In the genomic region with DNA sequence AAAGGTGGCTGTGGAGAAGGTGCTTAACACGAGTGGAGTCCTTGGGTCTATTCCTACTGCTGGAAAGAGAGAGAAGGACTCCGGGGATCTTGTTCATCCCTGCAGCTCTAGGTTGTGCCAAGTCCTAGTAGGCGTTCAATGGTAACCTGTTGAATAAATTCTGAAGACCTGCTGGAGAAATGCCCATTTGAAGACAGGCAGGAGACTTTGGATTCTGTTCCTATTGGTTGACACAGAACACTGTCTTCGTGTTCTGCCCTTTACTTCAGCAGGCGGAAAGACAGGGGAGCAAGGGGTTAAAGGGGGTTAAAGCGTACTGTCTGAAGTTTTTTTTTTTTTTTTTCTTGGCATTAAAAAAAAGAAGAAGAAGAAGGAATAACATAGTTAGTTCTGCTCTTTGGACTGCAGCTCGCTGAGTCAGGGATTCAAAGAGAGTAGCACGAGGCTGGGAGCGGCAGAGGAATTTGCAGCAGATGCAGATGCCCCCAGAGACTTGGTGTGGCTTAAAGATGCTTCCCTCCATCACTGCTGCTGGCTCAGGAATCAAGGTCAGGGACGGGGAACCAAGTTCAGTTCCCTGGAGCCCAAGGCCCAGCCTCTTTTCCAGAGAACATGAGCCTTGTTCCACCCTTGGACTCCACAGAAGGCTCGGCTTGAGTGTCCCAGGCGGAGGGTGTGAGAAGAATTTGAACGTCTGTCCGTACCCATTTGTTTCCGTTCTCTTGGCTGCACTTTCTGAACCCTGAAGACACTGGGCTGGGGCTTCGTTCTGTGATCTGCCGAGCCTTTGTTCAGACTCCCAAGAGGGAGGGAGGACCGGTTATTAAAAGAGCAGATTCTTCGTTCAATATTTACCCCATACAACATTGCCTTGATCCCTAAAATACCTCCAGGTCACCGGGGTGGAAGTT, we compare ENCODE assay signal across 9 mouse cellular contexts. TPM values are rescaled to one million over a fixed set of nuclear protein-coding genes. Genes with fewer than 3 reads are reported as not detected.
DNase-seq lines count a peak whose midpoint lies in the region; ATAC-seq and TF ChIP-seq lines count a peak whose summit lies in the region.
"Had no signal": no experiment of that assay in that cellular context is flagged by ENCODE, and none has a peak within 500 bp of the region (broad histone marks: within the 10 kb centered on the region; RNA-seq: fewer than 3 reads in every experiment).

No protein-coding gene starts in this region.

- no peak for DNase-seq in layer of hippocampus, adult 2 months (ENCODE audit: low spot score in 2 of 2)
- no peak for DNase-seq in layer of hippocampus, postnatal 25 days (ENCODE audit: extremely low spot score in 1 of 2, low spot score in 1 of 2)
- DNase-seq in ovary, postnatal 36 days (ENCODE audit: low spot score): peak; percentile 49
- DNase-seq in right cerebral cortex, adult 2 months (ENCODE audit: low spot score in 2 of 2): no peak
- no peak for DNase-seq in layer of hippocampus, postnatal 14 days (ENCODE audit: low spot score in 2 of 2)
- DNase-seq in layer of hippocampus, adult 9-10 months (ENCODE audit: low spot score): no peak

- WGBS in embryonic facial prominence, embryonic 13.5 days: 36% methylated on average over 20 of the region's 20 CpGs
- WGBS in intestine, postnatal 0 days: 29% methylated on average over 20 of the region's 20 CpGs

- H3K9me3 ChIP-seq in embryonic facial prominence, embryonic 13.5 days: 0 out of 2 replicates have a peak, but pooled peaks cover 4% of the 10 kb centered on the region
- H3K9me3 ChIP-seq in intestine, postnatal 0 days (ENCODE audit: control insufficient read depth): no peaks in the 10 kb centered on the region
- H3K9me3 ChIP-seq: hindbrain, embryonic 15.5 days had no signal

- peak overlapping the region; percentile 12 for H3K4me2 ChIP-seq in embryonic facial prominence, embryonic 13.5 days
- H3K4me2 ChIP-seq in intestine, postnatal 0 days (replicated peaks; ENCODE audit: low read depth): peak overlapping the region; percentile 54
- H3K4me2 ChIP-seq: hindbrain, embryonic 15.5 days had no signal

- no peak for ATAC-seq in embryonic facial prominence, embryonic 13.5 days (ENCODE audit: insufficient number of reproducible peaks, insufficient read depth, low FRiP score, low TSS enrichment, low read depth)
- ATAC-seq in intestine, postnatal 0 days: peak; percentile 21

- no peaks in the 10 kb centered on the region for H3K36me3 ChIP-seq in embryonic facial prominence, embryonic 13.5 days
- H3K36me3 ChIP-seq in intestine, postnatal 0 days (ENCODE audit: control insufficient read depth, insufficient read depth): no peaks in the 10 kb centered on the region
- H3K36me3 ChIP-seq: hindbrain, embryonic 15.5 days had no signal

- H3K27me3 ChIP-seq in embryonic facial prominence, embryonic 13.5 days: no peaks in the 10 kb centered on the region
- no peaks in the 10 kb centered on the region for H3K27me3 ChIP-seq in intestine, postnatal 0 days (replicated peaks; ENCODE audit: control insufficient read depth, insufficient read depth, low read length)
- H3K27me3 ChIP-seq: hindbrain, embryonic 15.5 days had no signal

- H3K4me3 ChIP-seq in layer of hippocampus, adult 2 months: no peak overlapping the region; the same call in 1 of the 2 replicates
- no peak overlapping the region for H3K4me3 ChIP-seq in embryonic facial prominence, embryonic 13.5 days
- 0 out of 2 replicates have a peak overlapping the region, but pooled peaks have one; percentile 3 for H3K4me3 ChIP-seq in intestine, postnatal 0 days (ENCODE audit: low read depth, low read length)
- H3K4me3 ChIP-seq: hindbrain, embryonic 15.5 days had no signal

- H3K9ac ChIP-seq in embryonic facial prominence, embryonic 13.5 days: no peak overlapping the region
- H3K9ac ChIP-seq in intestine, postnatal 0 days (ENCODE audit: low read depth, low read length): no peak overlapping the region
- H3K9ac ChIP-seq: hindbrain, embryonic 15.5 days had no signal

- peaks cover 36% of the 10 kb centered on the region for H3K4me1 ChIP-seq in embryonic facial prominence, embryonic 13.5 days
- peaks cover 12% of the 10 kb centered on the region; the same call in 1 of the 2 replicates for H3K4me1 ChIP-seq in intestine, postnatal 0 days (replicated peaks; ENCODE audit: control insufficient read depth, insufficient read depth, low read length)

- H3K27ac ChIP-seq in layer of hippocampus, adult 2 months: peak overlapping the region; percentile 28; the same call in 1 of the 2 replicates
- peak overlapping the region; percentile 69 for H3K27ac ChIP-seq in embryonic facial prominence, embryonic 13.5 days
- peak overlapping the region; percentile 84 for H3K27ac ChIP-seq in intestine, postnatal 0 days (ENCODE audit: low read depth, low read length)
- H3K27ac ChIP-seq: hindbrain, embryonic 15.5 days had no signal

- TF ChIP-seq CTCF in layer of hippocampus, adult 2 months (conservative IDR thresholded peaks at IDR 0.05): no peak
- no peak for TF ChIP-seq CTCF in intestine, postnatal 0 days (IDR thresholded peaks at IDR 0.05; ENCODE audit: low read depth)

RNA-seq across cellular contexts. Expression of a gene that starts 17.4 kb away (rescaled TPM):
- 100 to 1,000 TPM; 374 to 416 TPM for total RNA-seq in layer of hippocampus, adult 2 months (2021)
- total RNA-seq in layer of hippocampus, postnatal 25 days (2021): 100 to 1,000 TPM; 444 to 476 TPM
- 396 and 424 TPM in 2 replicates for polyA plus RNA-seq in embryonic facial prominence, embryonic 13.5 days (2015; fragmentation: Nextera tagmentation; extraction: Ambion mirVana)
- 299 and 306 TPM in 2 replicates for polyA plus RNA-seq in intestine, postnatal 0 days (2015; fragmentation: Nextera tagmentation; extraction: Ambion mirVana)
- total RNA-seq in layer of hippocampus, postnatal 14 days (2021): 100 to 1,000 TPM; 406 to 431 TPM

RNA-seq across cellular contexts. Expression of a gene that starts 44.4 kb away (rescaled TPM):
- 100 to 1,000 TPM; 184 to 196 TPM for total RNA-seq in layer of hippocampus, adult 2 months (2021)
- 100 to 1,000 TPM; 186 to 223 TPM for total RNA-seq in layer of hippocampus, postnatal 25 days (2021)
- polyA plus RNA-seq in embryonic facial prominence, embryonic 13.5 days (2015; fragmentation: Nextera tagmentation; extraction: Ambion mirVana): 459 and 517 TPM in 2 replicates
- 820 and 852 TPM in 2 replicates for polyA plus RNA-seq in intestine, postnatal 0 days (2015; fragmentation: Nextera tagmentation; extraction: Ambion mirVana)
- total RNA-seq in layer of hippocampus, postnatal 14 days (2021): 100 to 1,000 TPM; 212 to 218 TPM

Comparison
In these comparisons a context has a peak if more than half of its experiments do, and no peak if none do; other contexts are left out.
1. H3K27ac ChIP-seq: peak in every context shown above with its lines; median percentile 84 in intestine, postnatal 0 days; 69 in embryonic facial prominence, embryonic 13.5 days; 28 in layer of hippocampus, adult 2 months.